Mouse (Mus musculus): Measurements from ENCODE around the gene Oser1. TPM values are rescaled to one million over a fixed set of nuclear protein-coding genes. Genes with fewer than 3 reads are reported as not detected.
A peak's percentile ranks its signal among the peaks of the same experiment; 100 is the strongest.

Gene Oser1
- polyA plus RNA-seq, 1 experiment from 2014 or later, result 39.0 TPM

DNA sequence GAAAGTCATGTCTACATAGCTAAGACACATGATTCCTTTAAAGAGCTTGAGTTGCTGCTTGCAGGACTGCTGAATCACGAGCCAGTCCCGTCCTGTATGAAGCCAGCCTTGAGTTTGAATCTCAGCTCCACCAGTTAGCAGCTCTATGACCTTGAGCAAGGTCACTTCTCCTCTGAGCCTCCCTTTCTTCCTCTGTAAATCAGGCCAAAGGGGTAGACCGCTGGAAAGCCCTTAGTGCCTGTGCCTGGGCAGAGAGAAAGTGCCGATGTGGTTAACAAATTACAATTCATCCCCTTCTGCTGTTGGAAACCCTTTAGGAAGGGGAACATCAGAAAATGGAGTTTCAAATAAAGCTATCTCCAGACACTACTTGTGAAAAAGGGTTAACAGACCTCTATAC lies 13.3 kb upstream of the Oser1 start:
- no peak for ATAC-seq (ENCODE audit: low read depth)

DNA sequence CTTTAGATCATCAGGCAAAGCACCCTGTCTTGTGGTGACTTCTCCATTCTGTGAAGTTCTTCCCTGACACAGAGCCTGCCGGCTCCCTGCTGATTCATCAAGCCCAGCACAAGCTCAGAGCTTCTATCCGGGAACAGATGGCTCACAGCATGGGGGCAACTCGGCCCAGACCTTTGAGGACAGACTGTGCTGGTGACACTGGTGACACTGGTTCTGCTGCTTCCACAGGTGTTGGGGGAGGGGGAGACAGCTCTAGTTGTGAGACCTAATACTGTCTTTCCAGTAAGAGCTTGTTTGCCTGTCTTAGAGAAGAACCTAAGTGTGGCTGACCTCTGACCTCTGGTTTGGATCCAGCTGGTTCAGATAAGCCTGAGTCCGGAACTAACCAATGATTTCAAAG lies 9.5 kb upstream of the Oser1 start:
- Histone ChIP-seq H3K27me3 (ENCODE audit: control insufficient read depth, insufficient read depth, low read depth, low read length) (peaks cover 15% of the 10 kb centered on the region), H3K4me1 (ENCODE audit: control insufficient read depth, low read depth, low read length) (no peaks in the 10 kb centered on the region), H3K9me3 (replicated peaks; ENCODE audit: control insufficient read depth, low read length) (no peaks in the 10 kb centered on the region), H3K4me2 (ENCODE audit: low read depth, low read length) (no peak overlapping the region), H3K36me3 (ENCODE audit: control insufficient read depth, insufficient read depth) (no peaks in the 10 kb centered on the region), H3K27ac (ENCODE audit: low read length) (no peak overlapping the region), H3K4me3 (ENCODE audit: low read depth, low read length) (no peak overlapping the region), H3K9ac (ENCODE audit: low read depth, low read length) (no peak overlapping the region)
- WGBS (ENCODE audit: insufficient replicate concordance), result 23% methylated on average over 4 of the region's 4 CpGs
- no peak for ATAC-seq (ENCODE audit: low read depth)

More for the DNA sequence above, 13.3 kb upstream of the Oser1 start:
- no peak overlapping the region for H3K9ac ChIP-seq (ENCODE audit: low read depth, low read length)
- no peaks in the 10 kb centered on the region for H3K36me3 ChIP-seq (ENCODE audit: control insufficient read depth, insufficient read depth)
- no peaks in the 10 kb centered on the region for H3K9me3 ChIP-seq (replicated peaks; ENCODE audit: control insufficient read depth, low read length)
- WGBS (ENCODE audit: insufficient replicate concordance), result 38% methylated on average over 4 of the region's 4 CpGs
- no peaks in the 10 kb centered on the region for H3K4me1 ChIP-seq (ENCODE audit: control insufficient read depth, low read depth, low read length)
- H3K4me2 ChIP-seq (ENCODE audit: low read depth, low read length), result no peak overlapping the region
- no peak overlapping the region for H3K4me3 ChIP-seq (ENCODE audit: low read depth, low read length)
- peaks cover 24% of the 10 kb centered on the region for H3K27me3 ChIP-seq (ENCODE audit: control insufficient read depth, insufficient read depth, low read depth, low read length)
- no peak overlapping the region for H3K27ac ChIP-seq (ENCODE audit: low read length)

DNA sequence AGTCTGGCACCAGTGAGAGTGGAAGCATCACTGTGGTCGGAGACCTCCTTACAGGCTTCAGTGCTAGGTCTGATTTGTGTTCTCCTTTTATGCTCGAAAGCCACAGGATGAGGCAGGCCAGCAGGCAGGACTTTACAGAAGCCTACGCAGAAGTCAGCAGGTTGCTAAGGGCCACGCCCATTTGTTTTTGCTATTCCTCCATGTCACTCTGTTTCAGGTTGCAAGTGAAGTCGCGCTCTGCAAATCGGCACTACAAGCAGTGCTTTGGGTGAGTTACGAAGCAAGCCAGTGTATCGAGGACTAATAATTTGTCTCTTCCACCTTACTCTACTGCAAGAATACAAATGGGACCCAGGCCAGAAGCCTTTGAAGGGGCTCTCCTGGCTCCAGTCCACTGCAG lies 6.8 kb upstream of the Oser1 start:
- Histone ChIP-seq H3K27me3 (ENCODE audit: control insufficient read depth, insufficient read depth, low read depth, low read length) (no peaks in the 10 kb centered on the region), H3K4me3 (ENCODE audit: low read depth, low read length) (no peak overlapping the region), H3K27ac (ENCODE audit: low read length) (no peak overlapping the region), H3K9ac (ENCODE audit: low read depth, low read length) (no peak overlapping the region), H3K9me3 (replicated peaks; ENCODE audit: control insufficient read depth, low read length) (no peaks in the 10 kb centered on the region), H3K4me2 (ENCODE audit: low read depth, low read length) (no peak overlapping the region), H3K36me3 (ENCODE audit: control insufficient read depth, insufficient read depth) (no peaks in the 10 kb centered on the region), H3K4me1 (ENCODE audit: control insufficient read depth, low read depth, low read length) (no peaks in the 10 kb centered on the region)
- no peak for ATAC-seq (ENCODE audit: low read depth)
- 61% methylated on average over 9 of the region's 9 CpGs for WGBS (ENCODE audit: insufficient replicate concordance)

DNA sequence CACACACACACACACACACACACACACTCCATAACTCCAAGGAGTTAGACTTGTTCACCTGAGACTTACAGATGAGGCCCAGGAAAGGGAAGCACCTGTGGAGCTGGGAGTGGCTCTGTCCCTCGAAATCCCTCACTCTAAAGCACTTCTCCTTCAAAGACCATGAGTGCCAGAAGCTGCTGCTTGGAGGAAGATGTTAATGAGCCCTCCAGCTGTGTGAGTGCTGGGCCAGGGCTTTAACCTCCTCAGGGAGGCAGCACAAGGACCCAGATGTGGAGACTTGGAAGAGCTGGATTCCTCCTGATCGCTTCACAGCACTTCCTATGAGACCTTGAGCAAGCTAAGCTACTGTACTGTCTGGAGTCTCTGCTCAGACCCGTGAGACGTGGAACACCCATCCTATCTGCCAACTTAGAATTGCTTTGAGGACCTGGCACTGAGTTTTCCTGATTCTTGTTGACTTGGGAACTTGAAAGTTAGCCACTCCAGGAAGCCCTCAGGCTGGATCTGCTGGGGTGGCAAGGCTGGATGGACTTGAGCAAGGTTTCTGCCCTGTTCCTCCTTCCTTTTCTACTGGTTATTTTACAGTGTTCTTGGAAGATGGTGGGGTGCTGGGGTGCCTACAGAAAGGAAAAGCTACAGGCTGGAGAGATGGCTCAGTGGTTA lies 4.0 kb upstream of the Oser1 start:
- H3K27me3 ChIP-seq (ENCODE audit: control insufficient read depth, insufficient read depth, low read depth, low read length), result no peaks in the 10 kb centered on the region
- 34% methylated on average over 4 of the region's 4 CpGs for WGBS (ENCODE audit: insufficient replicate concordance)

DNA sequence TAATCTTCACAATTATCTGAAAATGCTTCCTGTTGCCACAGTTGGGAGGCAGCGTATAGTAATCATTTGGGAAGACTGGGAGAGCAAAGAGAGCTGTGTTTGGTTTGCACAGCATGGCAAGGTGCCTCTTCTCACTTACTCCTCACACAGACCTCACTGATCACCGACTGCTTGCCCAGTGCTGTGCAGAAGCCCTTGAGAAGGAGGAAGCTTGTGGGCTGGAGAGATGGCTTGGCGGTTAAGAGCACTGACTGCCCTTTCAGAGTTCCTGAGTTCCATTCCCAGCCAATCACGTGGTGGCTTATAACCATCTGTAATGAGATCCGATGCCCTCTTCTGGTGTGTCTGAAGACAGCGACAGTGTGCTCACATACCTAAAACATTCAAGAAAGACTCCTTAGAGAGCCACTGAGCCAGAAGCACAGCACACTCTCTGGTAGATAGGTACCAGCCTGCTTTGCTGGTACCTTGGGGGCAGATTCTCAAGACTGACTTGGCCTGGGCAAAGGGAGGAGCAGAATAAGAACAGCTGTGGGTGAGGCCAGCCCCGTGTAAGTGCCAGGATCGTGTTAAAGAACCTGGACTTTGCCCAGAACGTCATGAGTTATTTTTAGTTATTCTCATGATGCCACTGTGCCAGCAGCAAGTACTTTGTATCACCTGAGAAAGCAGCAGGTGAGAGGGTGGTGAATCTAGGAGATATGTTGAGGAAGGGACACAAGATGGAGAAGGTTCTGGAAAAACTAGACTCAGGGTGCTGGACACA lies 1.4 kb downstream of the Oser1 start:
- Histone ChIP-seq H3K4me1 (ENCODE audit: control insufficient read depth, low read depth, low read length) (peaks cover 9% of the 10 kb centered on the region), H3K27ac (ENCODE audit: low read length) (no peak overlapping the region), H3K9me3 (replicated peaks; ENCODE audit: control insufficient read depth, low read length) (no peaks in the 10 kb centered on the region), H3K4me2 (ENCODE audit: low read depth, low read length) (no peak overlapping the region), H3K9ac (ENCODE audit: low read depth, low read length) (no peak overlapping the region), H3K27me3 (ENCODE audit: control insufficient read depth, insufficient read depth, low read depth, low read length) (no peaks in the 10 kb centered on the region), H3K4me3 (ENCODE audit: low read depth, low read length) (no peak overlapping the region), H3K36me3 (ENCODE audit: control insufficient read depth, insufficient read depth) (no peaks in the 10 kb centered on the region)
- 44% methylated on average over 9 of the region's 9 CpGs for WGBS (ENCODE audit: insufficient replicate concordance)
- no peak for ATAC-seq (ENCODE audit: low read depth)

More for the DNA sequence above, 4.0 kb upstream of the Oser1 start:
- ATAC-seq (ENCODE audit: low read depth), result no peak
- no peaks in the 10 kb centered on the region for H3K4me1 ChIP-seq (ENCODE audit: control insufficient read depth, low read depth, low read length)
- H3K9ac ChIP-seq (ENCODE audit: low read depth, low read length), result no peak overlapping the region
- H3K27ac ChIP-seq (ENCODE audit: low read length), result no peak overlapping the region
- H3K9me3 ChIP-seq (replicated peaks; ENCODE audit: control insufficient read depth, low read length), result no peaks in the 10 kb centered on the region
- H3K4me2 ChIP-seq (ENCODE audit: low read depth, low read length), result no peak overlapping the region
- H3K36me3 ChIP-seq (ENCODE audit: control insufficient read depth, insufficient read depth), result no peaks in the 10 kb centered on the region
- no peak overlapping the region for H3K4me3 ChIP-seq (ENCODE audit: low read depth, low read length)

DNA sequence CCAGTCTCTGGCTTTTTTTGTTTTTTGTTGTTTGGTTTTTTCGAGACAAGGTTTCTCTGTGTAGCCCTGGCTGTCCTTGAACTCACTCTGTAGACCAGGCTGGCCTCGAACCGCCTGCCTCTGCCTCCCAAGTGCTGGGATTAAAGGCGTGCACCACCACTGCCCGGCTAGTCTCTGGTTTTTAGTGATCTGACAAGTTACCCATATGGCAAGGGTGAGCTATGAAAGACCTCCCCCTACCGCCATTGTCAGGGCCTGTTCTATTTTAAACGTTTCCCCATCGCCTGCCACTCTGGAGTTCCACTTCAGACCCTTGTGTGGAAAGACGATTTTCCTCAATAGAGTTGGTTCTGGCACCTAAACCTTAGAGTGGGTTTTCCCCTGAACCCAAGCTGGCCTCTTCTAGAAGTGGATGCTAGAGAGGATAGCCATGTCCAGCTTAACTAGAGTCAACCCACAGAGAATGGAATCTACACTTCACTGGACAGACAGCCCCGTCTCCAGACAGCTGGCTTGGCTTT lies 4.1 kb downstream of the Oser1 start:
- H3K4me2 ChIP-seq (ENCODE audit: low read depth, low read length), result peak overlapping the region; percentile 65
- no peak for ATAC-seq (ENCODE audit: low read depth)
- H3K9me3 ChIP-seq (replicated peaks; ENCODE audit: control insufficient read depth, low read length), result no peaks in the 10 kb centered on the region
- peak overlapping the region; percentile 97 for H3K4me3 ChIP-seq (ENCODE audit: low read depth, low read length)
- peak overlapping the region; percentile 54 for H3K9ac ChIP-seq (ENCODE audit: low read depth, low read length)
- peaks cover 22% of the 10 kb centered on the region for H3K4me1 ChIP-seq (ENCODE audit: control insufficient read depth, low read depth, low read length)
- H3K27ac ChIP-seq (ENCODE audit: low read length), result no peak overlapping the region
- no peaks in the 10 kb centered on the region for H3K27me3 ChIP-seq (ENCODE audit: control insufficient read depth, insufficient read depth, low read depth, low read length)
- WGBS (ENCODE audit: insufficient replicate concordance), result 13% methylated on average over 10 of the region's 10 CpGs
- no peaks in the 10 kb centered on the region for H3K36me3 ChIP-seq (ENCODE audit: control insufficient read depth, insufficient read depth)

DNA sequence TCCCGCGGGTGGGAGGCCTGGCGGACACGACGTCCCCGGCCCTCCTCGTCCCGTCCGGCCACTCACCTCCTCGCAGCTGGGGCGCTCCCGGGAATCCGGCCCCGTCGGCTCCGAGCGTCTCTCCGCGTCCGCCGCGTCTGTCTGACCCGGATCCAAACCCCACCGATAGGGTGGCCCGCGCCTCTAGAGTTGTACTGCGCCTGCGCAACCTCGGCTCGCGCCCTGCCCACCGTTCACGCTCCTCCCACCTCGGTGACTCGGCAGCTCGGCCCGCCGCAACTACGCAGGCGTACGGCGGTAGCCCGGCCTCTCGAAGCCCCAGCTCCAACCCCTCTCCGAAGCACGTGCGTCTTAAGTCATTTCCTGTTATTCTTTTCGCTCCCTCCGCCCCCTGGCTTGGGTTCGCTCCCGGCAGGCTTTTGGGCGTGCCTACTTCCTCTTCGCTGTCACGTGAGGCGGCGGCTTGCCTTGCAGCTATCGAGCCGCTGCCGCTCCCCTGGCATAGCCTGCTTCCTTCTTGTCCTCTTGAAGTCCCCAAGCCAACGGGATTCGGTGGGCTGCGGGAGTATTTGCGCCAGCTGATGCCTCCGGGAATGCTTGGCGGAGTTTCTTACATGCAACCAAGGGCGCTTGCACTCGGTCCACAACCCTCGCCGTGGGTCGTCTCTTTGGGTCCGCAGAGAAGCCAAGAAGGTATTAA lies 5.0 kb downstream of the Oser1 start:
- H3K9me3 ChIP-seq (replicated peaks; ENCODE audit: control insufficient read depth, low read length), result no peaks in the 10 kb centered on the region
- no peaks in the 10 kb centered on the region for H3K27me3 ChIP-seq (ENCODE audit: control insufficient read depth, insufficient read depth, low read depth, low read length)
- under 1% methylated on average over 60 of the region's 71 CpGs for WGBS (ENCODE audit: insufficient replicate concordance)
- peak overlapping the region; percentile 89 for H3K9ac ChIP-seq (ENCODE audit: low read depth, low read length)
- H3K4me1 ChIP-seq (ENCODE audit: control insufficient read depth, low read depth, low read length), result peaks cover 22% of the 10 kb centered on the region
- ATAC-seq (ENCODE audit: low read depth), result peak; percentile 98
- H3K27ac ChIP-seq (ENCODE audit: low read length), result peak overlapping the region; percentile 88
- H3K4me3 ChIP-seq (ENCODE audit: low read depth, low read length), result peak overlapping the region; percentile 97
- H3K4me2 ChIP-seq (ENCODE audit: low read depth, low read length), result peak overlapping the region; percentile 92
- H3K36me3 ChIP-seq (ENCODE audit: control insufficient read depth, insufficient read depth), result peaks cover 2% of the 10 kb centered on the region; the same call in 1 of the 2 replicates

DNA sequence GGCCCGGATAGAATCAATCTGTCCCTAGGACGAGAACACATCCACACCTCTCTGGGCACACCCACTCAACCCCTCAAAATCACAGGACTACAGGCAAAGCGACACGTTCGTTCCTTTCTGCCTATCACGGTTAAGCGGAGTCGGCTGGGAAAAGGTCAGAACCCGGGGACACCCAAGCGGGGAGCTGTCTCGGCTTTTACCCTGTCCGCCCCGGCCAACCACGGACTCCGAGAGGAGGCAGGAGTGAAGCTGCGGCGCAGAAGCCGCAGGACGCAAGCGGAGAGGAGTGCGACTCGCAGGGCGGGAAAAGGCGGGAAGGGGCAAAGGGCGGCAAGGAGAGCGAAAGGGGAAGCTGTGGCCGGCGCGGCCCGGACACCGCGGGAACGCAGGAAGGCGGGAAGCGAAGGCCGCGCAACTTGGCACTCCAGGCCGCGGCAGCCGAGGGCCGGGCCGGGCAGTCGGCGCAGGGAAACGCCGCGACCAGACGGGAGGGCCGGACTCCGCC lies 5.6 kb downstream of the Oser1 start:
- Histone ChIP-seq H3K27ac (ENCODE audit: low read length) (peak overlapping the region; percentile 88), H3K4me1 (ENCODE audit: control insufficient read depth, low read depth, low read length) (peaks cover 22% of the 10 kb centered on the region), H3K4me2 (ENCODE audit: low read depth, low read length) (peak overlapping the region; percentile 92), H3K9me3 (replicated peaks; ENCODE audit: control insufficient read depth, low read length) (no peaks in the 10 kb centered on the region), H3K27me3 (ENCODE audit: control insufficient read depth, insufficient read depth, low read depth, low read length) (no peaks in the 10 kb centered on the region), H3K36me3 (ENCODE audit: control insufficient read depth, insufficient read depth) (peaks cover 5% of the 10 kb centered on the region), H3K9ac (ENCODE audit: low read depth, low read length) (peak overlapping the region; percentile 89), H3K4me3 (ENCODE audit: low read depth, low read length) (peak overlapping the region; percentile 97)
- WGBS (ENCODE audit: insufficient replicate concordance), result under 1% methylated on average over 50 of the region's 50 CpGs
- peak; percentile 41 for ATAC-seq (ENCODE audit: low read depth)
